Mouse (Mus musculus) ES-E14 (cell line): ENCODE measurements around the gene Fam171a2.

Experiments
- CHD2 ChIP-seq: IDR thresholded peaks from 2 replicates; pipeline ENCODE4 v1.6.1; 2014; ENCODE audit warnings: mild to moderate bottlenecking, low read depth, low read length, inconsistent platforms
- MAFK ChIP-seq: IDR thresholded peaks from 2 replicates; pipeline ENCODE4 v1.6.1; 2014; ENCODE audit warnings: mild to moderate bottlenecking, low read depth, low read length, inconsistent platforms; ENCODE audit not compliant: insufficient read depth
- ZC3H11A ChIP-seq: IDR thresholded peaks from 2 replicates; pipeline ENCODE4 v1.6.1; 2012; ENCODE audit warnings: low read depth, mild to moderate bottlenecking, inconsistent platforms, low read length, borderline replicate concordance
- ZNF384 ChIP-seq: IDR thresholded peaks from 2 replicates; pipeline ENCODE4 v1.6.1; 2012; ENCODE audit warnings: low read depth, low read length, inconsistent platforms

DNA sequence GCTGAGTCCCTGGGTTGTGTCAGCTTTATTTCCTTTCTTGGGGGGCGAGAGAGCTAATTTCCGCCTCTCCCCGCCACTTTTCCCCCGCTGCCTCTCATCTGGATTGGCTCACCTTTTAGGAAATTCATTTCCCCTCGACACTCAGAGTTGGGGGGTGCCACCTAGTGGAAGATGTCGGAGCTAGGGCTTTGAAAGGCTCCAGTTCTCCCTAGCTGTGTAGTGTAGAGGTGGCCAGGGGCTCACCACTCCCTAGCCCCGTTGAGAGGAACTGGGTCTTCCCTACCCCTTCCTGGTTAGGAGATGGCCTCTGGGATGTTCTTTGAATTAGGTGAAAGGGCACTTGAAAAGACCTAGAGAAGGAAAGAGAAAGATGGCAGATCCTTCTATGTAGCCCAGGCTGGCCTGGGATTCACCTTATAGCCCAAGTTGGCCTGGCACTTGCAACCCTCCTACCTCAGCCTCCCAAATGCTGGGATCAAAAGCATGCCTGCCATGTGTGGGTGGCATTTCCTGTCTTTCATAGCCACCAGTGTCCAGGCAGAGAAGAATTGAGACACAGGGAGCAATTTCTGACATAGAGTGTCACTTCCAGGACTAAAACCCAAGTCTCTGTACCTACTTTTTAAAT, 16.4 kb downstream of the Fam171a2 start:
- TF ChIP-seq ZC3H11A (0 out of 2 replicates have a peak, but pooled peaks have one; percentile 30), ZNF384 (no peak), MAFK (no peak), CHD2 (no peak)
